Mouse (Mus musculus) lung, postnatal 4 days (tissue): ENCODE data around the gene Nppb.

ENCODE experiments used
- DNase-seq, 2 experiments: peaks; one replicate each; pipeline ENCODE4 v3.0.0; 2021

Gene Nppb

GRCm38 (mm10) chr4:147985205-147986132 is at the start of gene Nppb:
TSS of gene Nppb (plus strand) at chr4:147985788.
- DNase-seq = peak; percentile 35 to 45

DNA sequence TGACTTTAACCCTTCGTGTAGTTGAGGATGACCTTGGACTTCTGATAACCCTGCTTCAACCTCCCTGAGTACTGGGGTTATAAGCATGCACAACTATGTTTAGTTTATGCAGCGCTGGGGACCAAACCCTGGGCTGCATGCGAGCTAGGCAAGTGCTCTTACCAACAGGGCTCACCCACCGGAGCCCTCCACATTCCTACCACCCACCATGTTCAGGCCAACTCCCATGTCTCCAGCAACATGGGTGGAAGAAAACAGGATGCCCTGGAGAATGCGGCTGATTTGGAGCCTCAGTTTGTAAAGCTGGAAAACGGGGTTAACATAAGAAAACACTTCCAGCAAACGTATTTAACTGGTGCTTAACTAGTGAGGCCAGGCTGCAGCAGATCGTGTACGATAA is 49.7 kb upstream of the Nppb start:
- no peak for DNase-seq

- peak; percentile 88 to 91 for DNase-seq
Observed at GRCm38 (mm10) chr4:147936331-147936954, 49.1 kb upstream of the Nppb start, which contains the start of gene Plod1. TSS of gene Plod1 (minus strand) at chr4:147936767.

- DNase-seq = no peak
Observed at GRCm38 (mm10) chr4:147937021-147937420, 48.6 kb upstream of the Nppb start.

DNA sequence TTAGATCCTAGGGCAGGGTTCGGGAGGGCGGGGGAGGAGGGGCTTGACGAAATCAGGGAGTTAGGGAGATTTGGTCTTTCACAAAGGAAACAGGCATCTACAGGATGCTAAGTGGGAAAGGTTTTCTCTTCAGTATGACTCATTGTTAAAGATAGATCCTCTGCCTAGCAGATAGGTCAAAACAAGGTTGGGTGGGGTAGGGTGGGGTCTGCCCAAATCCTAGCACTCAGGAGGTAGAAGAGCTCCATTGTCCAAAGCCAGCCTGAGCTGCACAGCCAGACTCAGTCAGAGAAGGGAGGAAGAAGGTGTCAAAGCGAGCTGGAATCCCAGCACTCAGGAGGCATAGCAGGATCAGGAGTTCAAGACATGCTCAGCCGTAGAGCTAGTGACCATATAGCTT is 48.1 kb upstream of the Nppb start:
- no peak for DNase-seq

DNA sequence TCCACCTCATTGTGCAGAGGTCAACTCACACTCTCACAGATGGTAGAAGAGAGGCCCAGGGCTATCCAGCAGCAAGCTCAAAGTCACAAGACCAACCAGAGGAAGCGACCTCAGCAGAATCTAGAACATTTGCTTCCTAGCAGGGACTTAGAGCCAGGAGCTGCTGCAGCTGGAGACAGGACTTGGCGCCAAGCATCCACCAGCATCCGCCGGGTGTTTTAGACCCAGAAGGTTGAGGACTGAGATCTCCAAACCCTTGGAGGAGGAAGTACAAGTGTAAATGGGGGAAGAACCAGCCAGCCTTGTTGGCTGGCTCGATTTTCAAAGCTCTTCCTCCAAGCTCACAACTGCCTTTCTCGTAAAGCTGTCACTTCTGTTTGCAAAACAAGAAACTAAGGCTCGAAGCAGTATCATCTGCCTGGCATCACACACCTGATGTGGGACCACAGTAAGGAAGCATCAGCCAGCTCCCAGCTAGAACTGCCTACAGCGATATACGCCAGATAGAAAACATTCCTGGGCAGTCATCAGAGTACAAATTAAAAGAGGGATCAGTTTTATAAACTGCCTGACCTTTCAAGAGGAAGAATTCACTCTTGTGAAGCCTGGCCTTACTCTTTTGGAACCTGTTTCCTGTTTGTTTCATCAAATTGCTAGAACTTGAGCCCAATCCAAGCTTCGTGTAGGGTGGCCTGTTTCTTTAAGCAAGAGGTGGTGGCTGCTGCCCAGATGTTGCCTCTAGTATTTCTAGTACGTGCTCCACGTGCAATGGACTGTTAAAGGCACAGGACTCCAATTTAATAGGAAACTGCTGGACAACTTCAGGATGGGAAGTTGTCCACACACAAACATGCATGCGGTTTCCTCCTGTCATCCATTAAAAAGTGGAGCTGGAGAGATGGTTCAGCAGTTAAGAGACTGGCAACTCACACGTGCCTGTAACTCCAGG is 47.2 kb upstream of the Nppb start:
- DNase-seq = peak; percentile 34 to 75

DNA sequence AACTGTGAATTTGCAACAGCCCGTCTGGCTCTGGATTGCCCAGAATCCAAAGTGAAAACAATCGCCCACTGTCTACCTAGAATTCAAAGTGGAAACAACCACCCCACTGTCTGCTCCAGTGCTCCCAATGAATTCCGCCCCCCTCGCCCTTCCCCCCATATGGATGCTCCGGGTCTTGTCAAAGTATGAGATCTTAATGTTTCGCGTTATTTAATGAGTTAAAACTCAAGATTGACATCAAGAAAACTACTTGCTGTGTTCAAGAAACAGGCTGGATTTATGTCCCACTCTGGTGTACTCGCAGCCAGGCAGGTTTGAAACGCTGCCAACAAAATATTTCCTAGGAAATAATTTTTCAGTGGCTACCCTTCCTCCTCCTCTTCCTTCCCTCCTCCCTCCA is 45.5 kb upstream of the Nppb start:
- no peak for DNase-seq

- DNase-seq = peak; percentile 91
Observed at GRCm38 (mm10) chr4:147940576-147941044, 45.0 kb upstream of the Nppb start, which contains the start of gene 2510039O18Rik. TSS of gene 2510039O18Rik (plus strand) at chr4:147940895.

DNA sequence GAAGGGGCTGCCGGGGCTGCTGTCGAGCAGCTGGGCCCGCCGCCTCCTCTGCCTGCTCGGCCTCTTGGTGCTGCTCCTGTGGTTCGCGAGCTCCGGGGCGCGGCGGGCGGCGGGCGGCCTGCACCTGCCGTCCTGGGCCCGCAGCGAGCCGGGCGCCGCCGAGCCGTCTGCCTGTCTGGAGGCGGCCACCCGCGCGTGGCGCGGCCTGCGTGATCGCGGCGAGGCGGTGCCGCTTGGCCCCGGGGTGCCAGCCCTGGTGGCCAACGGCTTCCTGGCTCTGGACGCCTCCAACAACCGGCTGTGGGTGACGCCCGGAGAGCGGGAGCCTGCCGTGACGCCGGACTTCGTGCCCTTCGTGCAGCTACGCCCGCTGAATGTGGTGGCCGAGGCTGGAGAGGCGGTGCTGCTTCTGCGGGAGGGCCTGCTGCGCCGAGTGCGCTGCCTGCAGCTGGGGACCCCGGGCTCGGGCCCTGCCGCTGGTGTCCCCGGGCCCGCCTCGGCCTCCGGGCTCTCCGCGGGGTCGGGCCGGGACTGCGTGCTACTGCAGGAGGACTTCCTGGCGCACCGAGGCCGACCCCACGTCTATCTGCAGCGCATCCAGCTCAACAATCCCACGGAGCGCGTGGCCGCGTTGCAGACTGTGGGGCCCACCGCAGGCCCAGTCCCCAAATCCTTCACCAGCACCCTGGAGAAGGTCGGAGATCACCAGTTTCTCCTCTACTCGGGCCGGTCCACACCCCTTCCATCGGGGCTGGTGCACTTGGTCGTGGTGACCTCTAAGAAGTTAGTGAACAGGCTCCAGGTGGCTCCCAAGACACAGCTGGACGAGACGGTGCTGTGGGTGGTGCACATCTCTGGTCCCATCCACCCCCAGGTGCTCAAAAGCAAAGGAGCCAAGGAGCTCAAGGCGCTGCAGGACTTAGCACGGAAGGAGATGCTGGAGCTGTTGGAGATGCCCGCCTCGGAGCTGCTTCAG is 44.3 kb upstream of the Nppb start:
- peak in 1 of 2 experiments; percentile 37 for DNase-seq

DNA sequence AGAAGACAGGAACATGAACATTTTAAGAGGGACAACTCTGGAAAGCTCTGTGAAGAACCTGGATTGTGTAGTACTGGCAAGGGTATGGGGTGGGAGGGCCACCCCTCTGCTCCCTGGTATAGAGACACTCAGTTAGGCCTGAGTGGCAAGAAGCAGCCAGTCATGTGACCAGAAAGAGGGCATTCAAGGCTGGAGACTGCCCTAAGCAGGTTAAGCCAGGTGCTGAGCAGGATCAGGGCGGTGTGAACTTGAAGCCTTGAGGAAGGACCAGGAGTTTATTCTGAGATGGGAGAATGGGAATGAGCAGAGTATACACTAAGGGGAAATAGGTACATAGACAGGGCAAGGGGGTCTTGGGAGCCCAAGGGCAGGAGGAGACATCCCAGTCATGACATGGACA is 42.6 kb upstream of the Nppb start:
- DNase-seq = no peak

DNA sequence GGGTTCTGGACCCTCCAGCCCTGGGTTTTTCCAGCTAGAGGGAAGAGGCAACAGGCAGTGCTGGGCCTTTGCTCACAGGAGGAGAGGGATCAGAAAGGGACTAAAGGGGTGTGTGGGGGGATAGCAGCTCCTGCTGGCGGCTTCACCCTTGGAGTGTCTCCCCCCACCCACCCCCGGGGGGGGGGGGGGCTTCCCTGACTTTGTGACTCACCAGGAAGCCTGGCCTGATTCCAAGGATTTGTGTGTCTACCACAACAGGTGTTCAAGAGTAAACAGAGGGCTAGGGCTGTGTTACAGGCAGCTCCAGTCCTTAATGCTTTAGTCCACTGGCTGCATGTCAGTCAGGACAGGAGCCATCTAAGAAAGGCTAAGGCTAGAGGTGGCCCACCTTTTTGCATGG is 38.1 kb upstream of the Nppb start:
- no peak for DNase-seq

- no peak for DNase-seq
Observed at GRCm38 (mm10) chr4:147953590-147953989, 32.0 kb upstream of the Nppb start.

DNA sequence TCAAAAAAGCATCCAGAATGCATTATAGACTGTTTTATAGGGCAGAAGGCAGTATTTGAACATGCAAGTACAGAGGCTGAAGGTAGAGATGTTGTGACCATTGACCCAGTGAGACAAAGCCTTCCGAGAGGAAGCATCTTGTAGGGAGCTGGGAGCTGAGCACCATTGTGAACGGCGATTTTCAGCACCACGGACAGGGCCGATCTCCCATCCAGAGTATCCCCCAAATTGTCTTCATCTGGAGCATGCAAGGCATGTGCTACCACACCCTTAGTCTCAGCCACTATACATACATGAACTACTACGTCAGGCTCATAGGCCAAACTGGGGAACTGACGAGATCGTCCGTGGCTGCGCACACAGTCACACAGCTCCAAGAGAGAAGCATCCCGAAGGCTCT is 28.4 kb upstream of the Nppb start:
- DNase-seq = no peak

- DNase-seq = peak; percentile 40 to 57
Observed at GRCm38 (mm10) chr4:147959881-147960831, 25.4 kb upstream of the Nppb start.

GRCm38 (mm10) chr4:147962781-147963180 is 22.8 kb upstream of the Nppb start:
- DNase-seq = no peak

DNA sequence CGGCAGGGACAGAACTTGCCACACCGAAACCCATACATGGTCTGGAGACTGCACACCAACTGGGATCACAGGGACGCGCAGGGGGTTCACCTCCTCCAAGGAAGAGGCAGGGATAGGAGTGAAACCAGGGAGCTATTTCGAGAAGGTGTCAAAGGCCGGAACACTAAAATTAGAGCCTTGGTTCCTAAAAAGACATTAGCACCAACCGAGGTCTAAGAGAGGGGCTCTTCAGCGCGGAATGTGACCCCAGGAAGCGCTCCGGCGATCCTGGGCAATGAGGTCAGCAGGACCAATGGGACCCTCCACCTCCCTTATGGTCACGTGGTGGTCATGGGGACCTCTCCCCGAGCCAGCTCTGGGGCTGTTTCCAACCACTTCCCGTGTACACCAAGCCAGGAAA is 22.0 kb upstream of the Nppb start:
- no peak for DNase-seq

- no peak for DNase-seq
Observed at GRCm38 (mm10) chr4:147965712-147966111, 19.9 kb upstream of the Nppb start.

- no peak for DNase-seq
Observed at GRCm38 (mm10) chr4:147968816-147969215, 16.8 kb upstream of the Nppb start.

- no peak for DNase-seq
Observed at GRCm38 (mm10) chr4:147969337-147969736, 16.3 kb upstream of the Nppb start.

GRCm38 (mm10) chr4:147976237-147976636 is 9.4 kb upstream of the Nppb start:
- DNase-seq = no peak
